Mouse (Mus musculus) CH12.LX (cell line): ENCODE data around the gene Med25. TPM values are rescaled to one million over a fixed set of nuclear protein-coding genes. Genes with fewer than 3 reads are reported as not detected.

ENCODE experiments used
- DNase-seq: peaks from one replicate; pipeline ENCODE4 v3.0.0-alpha.2; 2013; ENCODE audit errors: extremely low read depth
- H3K27ac ChIP-seq: 2 replicates; pipeline ENCODE4 v1.5.1; 2012; ENCODE audit warnings: low read depth, mild to moderate bottlenecking, control low read depth, moderate library complexity; ENCODE audit not compliant: insufficient read depth
- H3K27me3 ChIP-seq: replicated peaks from 2 replicates; pipeline ENCODE3; 2012; ENCODE audit warnings: inconsistent platforms
- H3K36me3 ChIP-seq, 2 experiments: replicated peaks in 1 of 2; 2 replicates each; pipeline versions ENCODE3 to v1.6.1; 2012; ENCODE audit warnings: inconsistent platforms in 1 of 2, low read length in 1 of 2, mild to moderate bottlenecking in 1 of 2, mixed read lengths in 1 of 2, moderate library complexity in 1 of 2; ENCODE audit not compliant: control insufficient read depth in 1 of 2, insufficient read depth in 1 of 2
- H3K4me1 ChIP-seq, 2 experiments: 2 replicates each; pipeline ENCODE4 v1.6.1; 2012; ENCODE audit warnings: inconsistent platforms in 1 of 2, moderate library complexity in 1 of 2; ENCODE audit not compliant: insufficient read depth in 2 of 2, control insufficient read depth in 1 of 2
- H3K4me2 ChIP-seq: 2 replicates; pipeline ENCODE4 v1.6.1; 2012; ENCODE audit warnings: low read depth, mild to moderate bottlenecking, control low read depth; ENCODE audit not compliant: poor library complexity, insufficient read depth, severe bottlenecking
- H3K4me3 ChIP-seq, 3 experiments: fragments of 150-350 bp in 1 of 3; sonication (generic) in 1 of 3; replicated peaks in 1 of 3; 2 replicates each; pipeline versions ENCODE3 to v1.5.1; 2011 to 2012; ENCODE audit warnings: low read depth in 2 of 3, low read length in 2 of 3, mild to moderate bottlenecking in 2 of 3, moderate library complexity in 2 of 3, control low read depth in 1 of 3, improper control_type of control experiment in 1 of 3, inconsistent platforms in 1 of 3, mixed read lengths in 1 of 3; ENCODE audit not compliant: poor library complexity in 1 of 3
- H3K79me2 ChIP-seq: replicated peaks from 2 replicates; pipeline ENCODE4 v1.6.1; 2012; ENCODE audit warnings: mild to moderate bottlenecking, moderate library complexity; ENCODE audit not compliant: control insufficient read depth, poor library complexity, insufficient read depth, severe bottlenecking; ENCODE audit errors: extremely low read depth
- H3K9ac ChIP-seq: 2 replicates; pipeline ENCODE4 v1.6.1; 2012; ENCODE audit warnings: low read depth, mild to moderate bottlenecking, control low read depth, moderate library complexity; ENCODE audit not compliant: insufficient read depth
- H3K9me3 ChIP-seq: replicated peaks from 2 replicates; pipeline ENCODE3; 2012; ENCODE audit warnings: low read length, inconsistent platforms, mixed read lengths
- BHLHE40 ChIP-seq: IDR thresholded peaks from 2 replicates; pipeline ENCODE4 v1.6.1; 2011; ENCODE audit warnings: mild to moderate bottlenecking, low read depth, low read length, improper control_type of control experiment
- CHD2 ChIP-seq: IDR thresholded peaks from 2 replicates; pipeline ENCODE4 v1.6.1; 2011; ENCODE audit warnings: low read length, improper control_type of control experiment
- CTCF ChIP-seq, 2 experiments: IDR thresholded peaks in 1 of 2; conservative IDR thresholded peaks in 1 of 2; 2 replicates each; pipeline ENCODE4 v1.5.1; 2011 to 2012; ENCODE audit warnings: low read depth in 2 of 2, low read length in 2 of 2, improper control_type of control experiment in 1 of 2, inconsistent platforms in 1 of 2, mild to moderate bottlenecking in 1 of 2, moderate library complexity in 1 of 2
- ELF1 ChIP-seq: IDR thresholded peaks from 2 replicates; pipeline ENCODE4 v1.6.1; 2014; ENCODE audit warnings: low read depth, mild to moderate bottlenecking, inconsistent platforms, low read length, improper control_type of control experiment
- HCFC1 ChIP-seq: IDR thresholded peaks from 2 replicates; pipeline ENCODE4 v1.6.1; 2012; ENCODE audit warnings: low read depth, mild to moderate bottlenecking, inconsistent platforms, low read length, improper control_type of control experiment
- JUN ChIP-seq: IDR thresholded peaks from 2 replicates; pipeline ENCODE4 v1.6.1; 2011; ENCODE audit warnings: low read depth, mild to moderate bottlenecking, low read length, improper control_type of control experiment, moderate library complexity; ENCODE audit not compliant: insufficient read depth
- JUND ChIP-seq: conservative IDR thresholded peaks from 2 replicates; pipeline ENCODE4 v1.6.1; 2011; ENCODE audit warnings: low read depth, low read length, improper control_type of control experiment
- MEF2A ChIP-seq: IDR thresholded peaks from 2 replicates; pipeline ENCODE4 v1.6.1; 2014; ENCODE audit warnings: low read depth, mild to moderate bottlenecking, inconsistent platforms, low read length, improper control_type of control experiment, borderline replicate concordance
- MXI1 ChIP-seq: IDR thresholded peaks from 2 replicates; pipeline ENCODE4 v1.6.1; 2011; ENCODE audit warnings: mild to moderate bottlenecking, low read depth, low read length, improper control_type of control experiment
- MYC ChIP-seq: IDR thresholded peaks from 2 replicates; pipeline ENCODE4 v1.6.1; 2011; ENCODE audit warnings: low read depth, mild to moderate bottlenecking, improper control_type of control experiment, low read length
- NRF1 ChIP-seq: IDR thresholded peaks from 2 replicates; pipeline ENCODE4 v1.6.1; 2014; ENCODE audit warnings: low read depth, mild to moderate bottlenecking, inconsistent platforms, low read length, improper control_type of control experiment, moderate library complexity
- PAX5 ChIP-seq: IDR thresholded peaks from 2 replicates; pipeline ENCODE4 v1.6.1; 2012; ENCODE audit warnings: low read length, inconsistent platforms, mixed read lengths
- POLR2A ChIP-seq: IDR thresholded peaks from 2 replicates; pipeline ENCODE4 v1.6.1; 2011; ENCODE audit warnings: low read depth, mild to moderate bottlenecking, improper control_type of control experiment, low read length
- POLR2AphosphoS2 ChIP-seq: IDR thresholded peaks from 2 replicates; pipeline ENCODE4 v1.6.1; 2011; ENCODE audit warnings: low read depth, low read length, improper control_type of control experiment
- RAD21 ChIP-seq: IDR thresholded peaks from 2 replicates; pipeline ENCODE4 v1.6.1; 2011; ENCODE audit warnings: low read depth, mild to moderate bottlenecking, low read length, improper control_type of control experiment, moderate library complexity
- RCOR1 ChIP-seq: conservative IDR thresholded peaks from 2 replicates; pipeline ENCODE4 v1.6.1; 2012; ENCODE audit warnings: low read depth, mild to moderate bottlenecking, inconsistent platforms, low read length, improper control_type of control experiment
- SIN3A ChIP-seq: IDR thresholded peaks from 2 replicates; pipeline ENCODE4 v1.6.1; 2012; ENCODE audit warnings: low read length, improper control_type of control experiment, inconsistent platforms
- UBTF ChIP-seq: IDR thresholded peaks from 2 replicates; pipeline ENCODE4 v1.6.1; 2012; ENCODE audit warnings: low read depth, mild to moderate bottlenecking, inconsistent platforms, low read length, improper control_type of control experiment, moderate library complexity
- USF1 ChIP-seq: IDR thresholded peaks from 2 replicates; pipeline ENCODE4 v1.6.1; 2014; ENCODE audit warnings: low read depth, mild to moderate bottlenecking, inconsistent platforms, low read length, improper control_type of control experiment
- USF2 ChIP-seq: conservative IDR thresholded peaks from 2 replicates; pipeline ENCODE4 v1.6.1; 2011; ENCODE audit warnings: low read depth, low read length, improper control_type of control experiment
- ZC3H11A ChIP-seq: IDR thresholded peaks from 2 replicates; pipeline ENCODE4 v1.6.1; 2012; ENCODE audit warnings: low read depth, mild to moderate bottlenecking, inconsistent platforms, low read length, improper control_type of control experiment
- ZMIZ1 ChIP-seq: IDR thresholded peaks from 2 replicates; pipeline ENCODE4 v1.6.1; 2012; ENCODE audit warnings: low read depth, mild to moderate bottlenecking, inconsistent platforms, low read length, improper control_type of control experiment
- ZNF384 ChIP-seq: IDR thresholded peaks from 2 replicates; pipeline ENCODE4 v1.6.1; 2012; ENCODE audit warnings: low read depth, low read length, improper control_type of control experiment, inconsistent platforms
- dilution Hi-C: fragments of 300-500 bp; cut with MboI; formaldehyde crosslinking; loops from 2 replicates; pipeline ENCODE4 v1.14.3; 2020; ENCODE audit warnings: low sequenced_read_pairs; ENCODE audit not compliant: extremely low pct_unique_long_range_greater_than_20kb, extremely low pct_ligation_motif_present
- in situ Hi-C: fragments of 300-500 bp; cut with MboI; formaldehyde crosslinking; loops from 3 replicates; pipeline ENCODE4 v1.14.3; 2019; ENCODE audit warnings: low sequenced_read_pairs, low pct_ligation_motif_present, low pct_unique_long_range_greater_than_20kb, mixed read lengths
- polyA plus RNA-seq: library from polyadenylated mRNA; unstranded; fragments of >175 nt; gene quantifications from 2 replicates; pipeline ENCODE4 v1.2.1, GENCODE M21; 2012; ENCODE audit warnings: low read depth; ENCODE audit not compliant: insufficient read length
- total RNA-seq, 2 experiments: library from RNA; depleted of rRNA; stranded (reverse); fragments of 300-350 nt in 1 of 2; fragments of >200 nt in 1 of 2; gene quantifications; 2 replicates each; pipeline ENCODE4 v1.2.3; 2012 to 2014

Med25 gene
- total and polyA plus RNA-seq, 3 experiments = 18.4 to 67.4 (median 56.7) TPM

DNA sequence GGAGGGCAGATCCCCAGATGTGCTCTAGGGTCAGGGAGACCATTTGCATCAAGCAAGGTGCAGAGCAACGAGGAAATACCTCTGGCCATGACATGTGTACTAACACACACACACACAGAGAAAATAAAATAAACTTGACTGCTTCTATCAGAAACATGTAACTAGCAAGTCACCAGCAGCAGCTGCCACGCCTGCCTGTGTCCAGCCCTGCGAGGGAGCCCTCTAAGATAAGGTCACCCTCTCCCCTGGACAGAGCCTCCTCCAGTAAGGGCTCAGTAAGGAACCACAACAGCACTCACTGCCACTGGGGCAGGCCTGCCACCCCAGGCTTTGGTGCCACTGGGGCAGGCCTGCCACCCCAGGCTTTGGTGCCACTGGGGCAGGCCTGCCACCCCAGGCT is 25.7 kb upstream of the Med25 start:
- Histone ChIP-seq H3K4me2 (no peak overlapping the region), H3K36me3 (peaks cover 25 to 82% of the 10 kb centered on the region in 2 experiments), H3K79me2 (no peaks in the 10 kb centered on the region), H3K27me3 (no peaks in the 10 kb centered on the region), H3K27ac (no peak overlapping the region), H3K9ac (no peak overlapping the region), H3K4me3 (no peak overlapping the region), H3K9me3 (no peaks in the 10 kb centered on the region), H3K4me1 (peaks cover 0 to 3% of the 10 kb centered on the region in 2 experiments; a peak in 1 of 4 replicates)
- DNase-seq = no peak
- TF ChIP-seq ZC3H11A (no peak), MYC (no peak), CHD2 (no peak), HCFC1 (no peak), PAX5 (no peak), ZNF384 (no peak), USF2 (no peak), USF1 (no peak), SIN3A (no peak), NRF1 (no peak), BHLHE40 (no peak), JUND (no peak), MXI1 (no peak)
- dilution Hi-C loops (no loop called here), in situ Hi-C loops (no loop called here)

DNA sequence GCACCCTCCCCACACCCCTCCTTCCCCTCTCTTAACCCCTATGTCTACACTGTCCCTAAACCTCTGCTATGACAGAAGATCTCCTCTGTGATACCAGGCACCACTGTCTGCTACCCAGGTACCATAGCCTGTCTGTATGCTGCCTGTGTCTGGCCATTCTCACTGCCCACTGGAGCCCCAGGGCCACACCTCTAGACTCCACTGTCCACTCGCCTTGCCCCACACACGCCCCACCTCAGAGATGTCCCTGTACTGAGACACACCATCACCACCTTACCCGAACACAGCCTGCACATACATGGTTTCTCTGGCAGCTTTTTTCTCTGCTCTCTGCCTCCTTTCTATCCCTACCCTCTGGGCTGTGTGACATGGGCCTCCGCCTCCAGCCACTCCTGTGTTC is 24.4 kb upstream of the Med25 start:
- Histone ChIP-seq H3K9ac (no peak overlapping the region), H3K36me3 (peaks cover 27 to 85% of the 10 kb centered on the region in 2 experiments), H3K4me2 (no peak overlapping the region), H3K27me3 (no peaks in the 10 kb centered on the region), H3K4me3 (no peak overlapping the region), H3K4me1 (peaks cover 0 to 3% of the 10 kb centered on the region in 2 experiments; a peak in 1 of 4 replicates), H3K9me3 (no peaks in the 10 kb centered on the region), H3K79me2 (no peaks in the 10 kb centered on the region), H3K27ac (no peak overlapping the region)
- dilution Hi-C loops (no loop called here), in situ Hi-C loops (no loop called here)
- DNase-seq = no peak
- TF ChIP-seq CHD2 (no peak), BHLHE40 (no peak), ZMIZ1 (no peak), ELF1 (no peak), JUND (no peak), UBTF (no peak), SIN3A (no peak), USF1 (no peak), CTCF (conservative IDR thresholded peaks at IDR 0.05 in 1 of 2, IDR thresholded peaks at IDR 0.05 in 1 of 2; ENCODE audit: low read depth in 2 of 2, low read length in 2 of 2) (no peak), POLR2AphosphoS2 (no peak), HCFC1 (no peak), PAX5 (no peak), RCOR1 (no peak), POLR2A (no peak), NRF1 (no peak), RAD21 (no peak), USF2 (no peak), JUN (no peak), MEF2A (no peak), ZNF384 (no peak)
